Mouse (Mus musculus): ENCODE data around the gene Rchy1.

GRCm38 (mm10) chr5:91910616-91911015 lies 52.3 kb downstream of the Rchy1 start:
- TF ChIP-seq POLR2A (IDR thresholded peaks at IDR 0.05; ENCODE audit: low read depth, low read length): no peak
- no peak for TF ChIP-seq CTCF (IDR thresholded peaks at IDR 0.05; ENCODE audit: extremely low read depth, insufficient read length, insufficient replicate concordance, low read depth, low read length)
